In the genomic region with DNA sequence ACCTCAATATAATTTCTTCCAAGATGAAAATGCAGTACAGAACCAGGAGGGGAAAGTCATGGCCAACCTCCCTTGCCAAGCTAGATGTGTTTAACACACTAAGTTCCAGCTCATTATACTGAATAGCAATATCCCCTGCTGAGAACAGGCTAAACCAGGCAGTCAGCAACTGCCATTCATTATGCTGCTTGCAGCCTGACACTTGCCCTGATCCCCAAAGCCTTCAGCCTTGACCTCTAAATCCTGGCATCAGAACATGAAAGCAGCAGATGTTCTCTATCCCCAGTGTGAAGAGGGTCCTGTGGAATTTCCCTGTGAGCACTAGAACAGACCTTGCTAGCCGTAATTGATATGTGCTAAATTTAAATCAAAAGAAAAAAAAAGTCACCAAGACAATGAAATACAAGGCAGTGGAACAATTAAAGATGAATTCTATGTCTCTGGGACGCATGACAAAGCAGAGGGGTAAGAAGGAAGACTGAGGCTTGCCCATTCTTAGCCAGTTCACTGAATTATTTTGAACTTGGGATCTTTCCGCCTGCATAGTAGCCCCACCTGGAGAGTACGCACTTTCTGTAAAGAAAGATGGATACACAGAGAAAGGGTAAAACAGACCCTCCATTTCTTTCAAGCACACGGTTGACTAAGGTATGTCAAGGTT, we compare ENCODE assay signal across 16 mouse cellular contexts. TPM values are rescaled to one million over a fixed set of nuclear protein-coding genes. Genes with fewer than 3 reads are reported as not detected.
A peak's percentile ranks its signal among the peaks of the same experiment; 100 is the strongest.
DNase-seq lines count a peak whose midpoint lies in the region; ATAC-seq and TF ChIP-seq lines count a peak whose summit lies in the region.
"Had no signal": no experiment of that assay in that cellular context is flagged by ENCODE, and none has a peak within 500 bp of the region (broad histone marks: within the 10 kb centered on the region; RNA-seq: fewer than 3 reads in every experiment).

No protein-coding gene starts in this region.

- no peaks in the 10 kb centered on the region for H3K36me3 ChIP-seq in hindbrain, embryonic 11.5 days (ENCODE audit: control insufficient read depth, insufficient read depth, low read length)
- no peaks in the 10 kb centered on the region for H3K36me3 ChIP-seq in lung, postnatal 0 days (ENCODE audit: insufficient read depth, low read length)
- no peaks in the 10 kb centered on the region for H3K36me3 ChIP-seq in kidney, embryonic 14.5 days (ENCODE audit: control insufficient read depth, insufficient read depth, low read length)
- H3K36me3 ChIP-seq: embryonic facial prominence, embryonic 13.5 days; heart, embryonic 15.5 days; liver, embryonic 12.5 days; neural tube, embryonic 12.5 days had no signal

- H3K27ac ChIP-seq in hindbrain, embryonic 11.5 days (ENCODE audit: low read depth, low read length) = no peak overlapping the region
- no peak overlapping the region for H3K27ac ChIP-seq in lung, postnatal 0 days (ENCODE audit: low read length)
- no peak overlapping the region for H3K27ac ChIP-seq in kidney, embryonic 14.5 days (ENCODE audit: low read depth, low read length)
- H3K27ac ChIP-seq: embryonic facial prominence, embryonic 13.5 days; gastrocnemius, adult 2 months; heart, embryonic 15.5 days; liver, embryonic 12.5 days; neural tube, embryonic 12.5 days had no signal

- no peak overlapping the region for H3K4me3 ChIP-seq in hindbrain, embryonic 11.5 days (ENCODE audit: low read depth, low read length)
- no peak overlapping the region for H3K4me3 ChIP-seq in lung, postnatal 0 days (ENCODE audit: low read depth, low read length)
- H3K4me3 ChIP-seq in kidney, embryonic 14.5 days (ENCODE audit: low read length) = no peak overlapping the region
- H3K4me3 ChIP-seq: embryonic facial prominence, embryonic 13.5 days; gastrocnemius, adult 2 months; heart, embryonic 15.5 days; liver, embryonic 12.5 days; neural tube, embryonic 12.5 days had no signal

- 54% methylated on average over 5 of the region's 5 CpGs for WGBS in hindbrain, embryonic 11.5 days
- 74% methylated on average over 5 of the region's 5 CpGs for WGBS in lung, postnatal 0 days
- WGBS in kidney, embryonic 14.5 days = 79% methylated on average over 5 of the region's 5 CpGs

- H3K9ac ChIP-seq in hindbrain, embryonic 11.5 days (ENCODE audit: low read depth, low read length) = no peak overlapping the region
- no peak overlapping the region for H3K9ac ChIP-seq in lung, postnatal 0 days (replicated peaks; ENCODE audit: low read depth)
- no peak overlapping the region for H3K9ac ChIP-seq in kidney, embryonic 14.5 days (ENCODE audit: low read depth, low read length)
- H3K9ac ChIP-seq: embryonic facial prominence, embryonic 13.5 days; heart, embryonic 15.5 days; liver, embryonic 12.5 days; neural tube, embryonic 12.5 days had no signal

- 0 out of 2 replicates have a peak, but pooled peaks cover 3% of the 10 kb centered on the region for H3K4me1 ChIP-seq in hindbrain, embryonic 11.5 days (replicated peaks; ENCODE audit: control insufficient read depth, insufficient read depth, low read length)
- H3K4me1 ChIP-seq in lung, postnatal 0 days (ENCODE audit: insufficient read depth, low read depth, low read length) = 0 out of 2 replicates have a peak, but pooled peaks cover 5% of the 10 kb centered on the region
- H3K4me1 ChIP-seq in kidney, embryonic 14.5 days (ENCODE audit: control insufficient read depth, insufficient read depth, low read length) = 0 out of 2 replicates have a peak, but pooled peaks cover 4% of the 10 kb centered on the region
- H3K4me1 ChIP-seq: neural tube, embryonic 12.5 days had no signal

- TF ChIP-seq CTCF in lung, postnatal 0 days (IDR thresholded peaks at IDR 0.05) = no peak

- no peak for TF ChIP-seq EP300 in lung, postnatal 0 days (IDR thresholded peaks at IDR 0.05)

- no peak overlapping the region for H3K4me2 ChIP-seq in hindbrain, embryonic 11.5 days (replicated peaks; ENCODE audit: low read depth, low read length)
- no peak overlapping the region for H3K4me2 ChIP-seq in lung, postnatal 0 days (replicated peaks; ENCODE audit: low read depth, low read length)
- H3K4me2 ChIP-seq in kidney, embryonic 14.5 days (replicated peaks; ENCODE audit: low read depth, low read length) = no peak overlapping the region
- H3K4me2 ChIP-seq: embryonic facial prominence, embryonic 13.5 days; heart, embryonic 15.5 days; liver, embryonic 12.5 days; neural tube, embryonic 12.5 days had no signal

- H3K27me3 ChIP-seq in hindbrain, embryonic 11.5 days (ENCODE audit: control insufficient read depth, insufficient read depth, low read length) = no peaks in the 10 kb centered on the region
- no peaks in the 10 kb centered on the region for H3K27me3 ChIP-seq in lung, postnatal 0 days (replicated peaks; ENCODE audit: insufficient read depth, low read length)
- H3K27me3 ChIP-seq in kidney, embryonic 14.5 days (ENCODE audit: control insufficient read depth, insufficient read depth, low read length) = no peaks in the 10 kb centered on the region
- H3K27me3 ChIP-seq: CH12.LX; embryonic facial prominence, embryonic 13.5 days; heart, embryonic 15.5 days; liver, embryonic 12.5 days; neural tube, embryonic 12.5 days had no signal

- ATAC-seq in hindbrain, embryonic 11.5 days (ENCODE audit: low FRiP score) = peak; percentile 62
- no peak for ATAC-seq in lung, postnatal 0 days
- no peak for ATAC-seq in kidney, embryonic 14.5 days (ENCODE audit: low FRiP score, low TSS enrichment)
- ATAC-seq: liver, embryonic 12.5 days had no signal

- no peaks in the 10 kb centered on the region for H3K9me3 ChIP-seq in hindbrain, embryonic 11.5 days (ENCODE audit: control insufficient read depth, low read length)
- H3K9me3 ChIP-seq in lung, postnatal 0 days (ENCODE audit: low read length) = no peaks in the 10 kb centered on the region
- H3K9me3 ChIP-seq in kidney, embryonic 14.5 days (ENCODE audit: control insufficient read depth, low read length) = peaks cover 7% of the 10 kb centered on the region; the same call in 1 of the 2 replicates
- H3K9me3 ChIP-seq: heart, embryonic 15.5 days; liver, embryonic 12.5 days; neural tube, embryonic 12.5 days had no signal

- DNase-seq in R1 (ENCODE audit: low read depth, low spot score) = peak; percentile 18
- DNase-seq in embryo, embryonic 11 days = peak; percentile 75
- DNase-seq in hindbrain, embryonic 11.5 days (ENCODE audit: low spot score) = peak; percentile 33
- DNase-seq in mesoderm, embryonic 11.5 days (ENCODE audit: low read depth, low spot score) = peak; percentile 67
- no peak for DNase-seq in lung, postnatal 0 days (ENCODE audit: low spot score)
- DNase-seq in kidney, postnatal 14 days = no peak
- DNase-seq in T-cell, adult 2 months (ENCODE audit: low spot score) = no peak
- DNase-seq: gastrocnemius, adult 2 months; kidney, adult 2 months; thymus, postnatal 4 days had no signal

RNA-seq across cellular contexts. Expression of a gene that starts 56.7 kb away (rescaled TPM):
- polyA plus RNA-seq in hindbrain, embryonic 11.5 days (2014; fragmentation: Nextera tagmentation; extraction: Ambion mirVana) = 0.26 and 0.86 TPM in 2 replicates
- 0.13 and 0.87 TPM in 2 replicates for polyA plus RNA-seq in lung, postnatal 0 days (2015; fragmentation: Nextera tagmentation; extraction: Ambion mirVana)
- polyA plus RNA-seq in kidney, embryonic 14.5 days (2014; fragmentation: Nextera tagmentation; extraction: Ambion mirVana) = 0.23 and 0.58 TPM in 2 replicates

Comparison
In these comparisons a context has a peak if more than half of its experiments do, and no peak if none do; other contexts are left out.
1. DNase-seq: peak in R1 (single experiment), embryo, embryonic 11 days (single experiment), hindbrain, embryonic 11.5 days (single experiment) and mesoderm, embryonic 11.5 days (single experiment); none in lung, postnatal 0 days (single experiment), kidney, postnatal 14 days (single experiment) and T-cell, adult 2 months (single experiment).